In the genomic region with DNA sequence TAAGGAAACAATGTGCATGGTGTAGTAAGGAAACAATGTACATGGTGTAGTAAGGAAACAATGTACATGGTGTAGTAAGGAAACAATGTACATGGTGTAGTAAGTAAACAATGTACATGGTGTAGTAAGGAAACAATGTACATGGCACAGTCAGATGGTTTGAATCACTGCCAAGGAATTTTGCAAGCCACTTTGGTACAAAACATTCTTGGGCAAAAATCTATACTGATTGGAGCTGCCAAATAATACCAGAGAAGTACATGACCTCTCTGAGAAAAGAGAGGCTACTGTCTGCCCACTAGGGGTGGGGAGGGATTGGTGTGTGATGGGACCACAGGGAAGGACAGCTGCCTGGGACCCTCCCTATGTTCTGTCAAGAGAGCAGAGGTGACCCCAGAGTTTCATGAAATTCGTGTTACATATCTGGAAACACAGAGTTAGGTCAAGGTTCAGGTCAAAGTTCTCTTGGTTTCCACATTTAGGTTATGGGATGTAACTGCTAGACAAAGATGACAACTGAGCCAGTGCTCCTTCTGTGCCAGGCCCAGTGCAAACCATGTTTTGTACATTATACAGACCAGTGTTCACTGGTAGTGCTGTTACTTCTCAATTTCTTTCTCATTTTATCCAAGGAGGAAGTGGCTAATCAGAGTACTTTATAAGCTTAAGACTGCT, we compare ENCODE assay signal across 19 mouse cellular contexts.
"Had no signal": no experiment of that assay in that cellular context is flagged by ENCODE, and none has a peak within 500 bp of the region (broad histone marks: within the 10 kb centered on the region; RNA-seq: fewer than 3 reads in every experiment).

No protein-coding gene starts in this region.

- H3K27me3 ChIP-seq: limb, embryonic 13.5 days; liver, embryonic 13.5 days; midbrain, embryonic 12.5 days; midbrain, embryonic 15.5 days; neural tube, embryonic 12.5 days; neural tube, embryonic 15.5 days; stomach, embryonic 15.5 days had no signal

- H3K4me1 ChIP-seq: limb, embryonic 10.5 days; limb, embryonic 13.5 days; midbrain, embryonic 15.5 days; neural tube, embryonic 12.5 days; neural tube, embryonic 15.5 days; stomach, embryonic 15.5 days had no signal

- H3K4me3 ChIP-seq: limb, embryonic 10.5 days; limb, embryonic 13.5 days; liver, embryonic 13.5 days; midbrain, embryonic 12.5 days; midbrain, embryonic 15.5 days; neural tube, embryonic 12.5 days; neural tube, embryonic 15.5 days; stomach, embryonic 15.5 days had no signal

- H3K27ac ChIP-seq: limb, embryonic 10.5 days; limb, embryonic 13.5 days; liver, embryonic 13.5 days; macrophage; midbrain, embryonic 12.5 days; midbrain, embryonic 15.5 days; neural tube, embryonic 12.5 days; neural tube, embryonic 15.5 days; stomach, embryonic 15.5 days had no signal

- DNase-seq: kidney, adult 18-20 months; kidney, adult 9 months; kidney, postnatal 14 days; kidney, postnatal 4 days; liver, embryonic 13.5 days; lung, adult 18-20 months; retina, postnatal 1 day; right cerebral cortex, postnatal 25 days; spleen, adult 18-20 months; thymus, postnatal 25 days had no signal

- ATAC-seq: lung, postnatal 0 days; midbrain, embryonic 15.5 days had no signal

- H3K9me3 ChIP-seq: limb, embryonic 10.5 days; limb, embryonic 13.5 days; liver, embryonic 13.5 days; midbrain, embryonic 15.5 days; neural tube, embryonic 12.5 days; neural tube, embryonic 15.5 days; stomach, embryonic 15.5 days had no signal

- H3K9ac ChIP-seq: limb, embryonic 13.5 days; liver, embryonic 13.5 days; midbrain, embryonic 12.5 days; midbrain, embryonic 15.5 days; neural tube, embryonic 12.5 days; neural tube, embryonic 15.5 days; stomach, embryonic 15.5 days had no signal

- H3K36me3 ChIP-seq: limb, embryonic 10.5 days; liver, embryonic 13.5 days; stomach, embryonic 15.5 days had no signal

- H3K4me2 ChIP-seq: limb, embryonic 13.5 days; liver, embryonic 13.5 days; midbrain, embryonic 12.5 days; midbrain, embryonic 15.5 days; neural tube, embryonic 12.5 days; neural tube, embryonic 15.5 days; stomach, embryonic 15.5 days had no signal
